ENCODE assay signal across 12 mouse cellular contexts in the genomic region with DNA sequence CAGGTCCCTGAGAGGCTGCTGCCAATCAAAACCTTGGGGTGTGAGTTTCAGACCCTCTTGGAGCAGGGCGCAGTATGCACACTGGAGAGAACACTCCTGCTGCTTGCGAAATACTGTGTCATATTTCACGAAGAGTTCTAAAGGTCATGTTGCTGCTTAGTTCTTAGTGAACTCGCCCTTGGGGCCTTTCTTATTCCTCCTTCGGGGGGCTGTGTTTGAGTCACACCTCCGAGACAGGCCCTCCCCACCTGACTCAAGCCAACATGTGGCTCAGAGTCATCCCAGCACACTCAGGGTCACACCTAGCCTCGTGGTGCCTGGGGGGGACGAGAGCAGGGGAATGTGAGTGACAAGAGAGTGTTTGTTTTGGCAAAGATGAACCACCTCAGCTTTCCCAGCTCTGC.
DNase-seq lines count a peak whose midpoint lies in the region; ATAC-seq and TF ChIP-seq lines count a peak whose summit lies in the region.
"Had no signal": no experiment of that assay in that cellular context is flagged by ENCODE, and none has a peak within 500 bp of the region (broad histone marks: within the 10 kb centered on the region; RNA-seq: fewer than 3 reads in every experiment).

No protein-coding gene starts in this region.

- no peak overlapping the region for H3K9ac ChIP-seq in forebrain, embryonic 12.5 days
- 0 out of 2 replicates have a peak overlapping the region, but pooled peaks have one; percentile 5 for H3K9ac ChIP-seq in neural tube, embryonic 12.5 days
- no peak overlapping the region for H3K9ac ChIP-seq in neural tube, embryonic 15.5 days (replicated peaks)
- peak overlapping the region; percentile 16; the same call in 1 of the 2 replicates for H3K9ac ChIP-seq in liver, postnatal 0 days (replicated peaks)
- H3K9ac ChIP-seq: hindbrain, embryonic 13.5 days; midbrain, embryonic 12.5 days had no signal

- H3K4me1 ChIP-seq in forebrain, embryonic 10.5 days: peaks cover 30% of the 10 kb centered on the region
- H3K4me1 ChIP-seq in forebrain, embryonic 12.5 days: 0 out of 2 replicates have a peak, but pooled peaks cover 2% of the 10 kb centered on the region
- no peaks in the 10 kb centered on the region for H3K4me1 ChIP-seq in neural tube, embryonic 12.5 days
- no peaks in the 10 kb centered on the region for H3K4me1 ChIP-seq in neural tube, embryonic 15.5 days
- H3K4me1 ChIP-seq in liver, postnatal 0 days (ENCODE audit: insufficient read depth): peaks cover 24% of the 10 kb centered on the region
- H3K4me1 ChIP-seq: hindbrain, embryonic 13.5 days had no signal

- 70% methylated on average over 8 of the region's 8 CpGs for WGBS in forebrain, embryonic 10.5 days
- WGBS in forebrain, embryonic 12.5 days: 71% methylated on average over 8 of the region's 8 CpGs
- 71% methylated on average over 8 of the region's 8 CpGs for WGBS in neural tube, embryonic 12.5 days
- WGBS in neural tube, embryonic 15.5 days: 67% methylated on average over 8 of the region's 8 CpGs
- 32% methylated on average over 8 of the region's 8 CpGs for WGBS in liver, postnatal 0 days (ENCODE audit: insufficient replicate concordance)

- no peak for ATAC-seq in forebrain, embryonic 12.5 days (ENCODE audit: low FRiP score)
- no peak for ATAC-seq in neural tube, embryonic 12.5 days (ENCODE audit: low FRiP score, low read depth)
- ATAC-seq in neural tube, embryonic 15.5 days (ENCODE audit: low FRiP score): no peak
- peak; percentile 83 for ATAC-seq in liver, postnatal 0 days

- no peaks in the 10 kb centered on the region for H3K27me3 ChIP-seq in forebrain, embryonic 10.5 days (ENCODE audit: poor library complexity, severe bottlenecking)
- no peaks in the 10 kb centered on the region for H3K27me3 ChIP-seq in forebrain, embryonic 12.5 days
- H3K27me3 ChIP-seq in neural tube, embryonic 12.5 days (replicated peaks): no peaks in the 10 kb centered on the region
- H3K27me3 ChIP-seq in neural tube, embryonic 15.5 days (replicated peaks): no peaks in the 10 kb centered on the region
- no peaks in the 10 kb centered on the region for H3K27me3 ChIP-seq in liver, postnatal 0 days (ENCODE audit: insufficient read depth, low read length)
- H3K27me3 ChIP-seq: hindbrain, embryonic 13.5 days; midbrain, embryonic 12.5 days had no signal

- H3K9me3 ChIP-seq in forebrain, embryonic 10.5 days: no peaks in the 10 kb centered on the region
- H3K9me3 ChIP-seq in forebrain, embryonic 12.5 days: no peaks in the 10 kb centered on the region
- H3K9me3 ChIP-seq in neural tube, embryonic 12.5 days: no peaks in the 10 kb centered on the region
- no peaks in the 10 kb centered on the region for H3K9me3 ChIP-seq in neural tube, embryonic 15.5 days (replicated peaks)
- no peaks in the 10 kb centered on the region for H3K9me3 ChIP-seq in liver, postnatal 0 days (ENCODE audit: low read length)
- H3K9me3 ChIP-seq: hindbrain, embryonic 13.5 days; limb, embryonic 10.5 days; midbrain, embryonic 12.5 days had no signal

- no peak for DNase-seq in forebrain, embryonic 10.5 days (ENCODE audit: extremely low spot score, low spot score)
- DNase-seq in liver, postnatal 0 days: peak; percentile 49
- DNase-seq in cerebellum, adult 9-11 months: no peak
- DNase-seq in right cerebral cortex, adult 2 months (ENCODE audit: low spot score in 2 of 2): no peak
- no peak for DNase-seq in urinary bladder, postnatal 10 days (ENCODE audit: low spot score)
- DNase-seq: B cell, adult 2 months had no signal

- no peak overlapping the region for H3K4me3 ChIP-seq in forebrain, embryonic 10.5 days
- H3K4me3 ChIP-seq in forebrain, embryonic 12.5 days (replicated peaks): no peak overlapping the region
- H3K4me3 ChIP-seq in neural tube, embryonic 12.5 days: no peak overlapping the region
- no peak overlapping the region for H3K4me3 ChIP-seq in neural tube, embryonic 15.5 days (replicated peaks)
- H3K4me3 ChIP-seq in liver, postnatal 0 days (ENCODE audit: low read depth, low read length): no peak overlapping the region
- H3K4me3 ChIP-seq: hindbrain, embryonic 13.5 days; limb, embryonic 10.5 days; midbrain, embryonic 12.5 days had no signal

- TF ChIP-seq CTCF in liver, postnatal 0 days (IDR thresholded peaks at IDR 0.05; ENCODE audit: low read depth): no peak

- no peaks in the 10 kb centered on the region for H3K36me3 ChIP-seq in forebrain, embryonic 10.5 days (replicated peaks)
- no peaks in the 10 kb centered on the region for H3K36me3 ChIP-seq in forebrain, embryonic 12.5 days (replicated peaks)
- H3K36me3 ChIP-seq in neural tube, embryonic 12.5 days: no peaks in the 10 kb centered on the region
- no peaks in the 10 kb centered on the region for H3K36me3 ChIP-seq in neural tube, embryonic 15.5 days
- no peaks in the 10 kb centered on the region for H3K36me3 ChIP-seq in liver, postnatal 0 days (replicated peaks; ENCODE audit: insufficient read depth, low read length)
- H3K36me3 ChIP-seq: hindbrain, embryonic 13.5 days; limb, embryonic 10.5 days; midbrain, embryonic 12.5 days had no signal

- TF ChIP-seq EP300 in liver, postnatal 0 days (IDR thresholded peaks at IDR 0.05; ENCODE audit: low read depth): peak; percentile 32; the same call in 1 of the 2 replicates

- 0 out of 2 replicates have a peak overlapping the region, but pooled peaks have one; percentile 21 for H3K27ac ChIP-seq in forebrain, embryonic 10.5 days
- H3K27ac ChIP-seq in forebrain, embryonic 12.5 days: no peak overlapping the region
- no peak overlapping the region for H3K27ac ChIP-seq in neural tube, embryonic 12.5 days
- no peak overlapping the region for H3K27ac ChIP-seq in neural tube, embryonic 15.5 days (replicated peaks)
- H3K27ac ChIP-seq in liver, postnatal 0 days (ENCODE audit: low read depth): peak overlapping the region; percentile 66
- H3K27ac ChIP-seq: hindbrain, embryonic 13.5 days; limb, embryonic 10.5 days; midbrain, embryonic 12.5 days had no signal

- no peak overlapping the region for H3K4me2 ChIP-seq in forebrain, embryonic 12.5 days
- H3K4me2 ChIP-seq in neural tube, embryonic 12.5 days (replicated peaks): no peak overlapping the region
- H3K4me2 ChIP-seq in neural tube, embryonic 15.5 days: no peak overlapping the region
- H3K4me2 ChIP-seq in liver, postnatal 0 days (ENCODE audit: low read depth, low read length): peak overlapping the region; percentile 9; the same call in 1 of the 2 replicates
- H3K4me2 ChIP-seq: hindbrain, embryonic 13.5 days; midbrain, embryonic 12.5 days had no signal

Comparison
In these comparisons a context has a peak if more than half of its experiments do, and no peak if none do; other contexts are left out.
1. H3K27ac ChIP-seq: peak in forebrain, embryonic 10.5 days (single experiment) and liver, postnatal 0 days (single experiment); none in forebrain, embryonic 12.5 days (single experiment), neural tube, embryonic 12.5 days (single experiment) and neural tube, embryonic 15.5 days (single experiment).
2. H3K9ac ChIP-seq: peak in neural tube, embryonic 12.5 days (single experiment) and liver, postnatal 0 days (single experiment); none in forebrain, embryonic 12.5 days (single experiment) and neural tube, embryonic 15.5 days (single experiment).